In the genomic region with DNA sequence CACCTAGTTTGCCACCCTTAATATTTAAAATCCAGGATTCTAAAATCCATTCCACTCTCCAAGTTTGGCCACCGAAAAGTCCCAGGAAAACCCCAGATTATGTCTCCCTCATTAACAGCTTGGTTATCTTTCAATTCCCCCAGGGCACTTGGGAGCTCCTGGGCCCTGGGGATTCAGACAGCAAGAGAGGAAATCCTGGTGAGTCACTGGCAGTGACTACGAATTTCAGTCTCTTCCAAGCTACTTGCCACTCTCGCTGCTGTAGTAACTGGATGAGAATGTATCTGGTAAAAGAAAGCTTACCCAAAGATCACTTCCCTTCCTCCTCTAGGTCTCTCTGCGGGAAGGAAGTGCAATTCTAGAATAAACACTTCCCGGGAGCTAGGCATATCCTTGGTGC, we compare ENCODE assay signal across 24 mouse cellular contexts. TPM values are rescaled to one million over a fixed set of nuclear protein-coding genes. Genes with fewer than 3 reads are reported as not detected.
DNase-seq lines count a peak whose midpoint lies in the region; ATAC-seq and TF ChIP-seq lines count a peak whose summit lies in the region.
"Had no signal": no experiment of that assay in that cellular context is flagged by ENCODE, and none has a peak within 500 bp of the region (broad histone marks: within the 10 kb centered on the region; RNA-seq: fewer than 3 reads in every experiment).

No protein-coding gene starts in this region.

- H3K27ac ChIP-seq in lung, embryonic 15.5 days, result no peak overlapping the region
- H3K27ac ChIP-seq in intestine, postnatal 0 days (ENCODE audit: low read depth, low read length), result no peak overlapping the region
- H3K27ac ChIP-seq: embryonic facial prominence, embryonic 15.5 days; heart, embryonic 10.5 days; hindbrain, embryonic 13.5 days; limb, embryonic 15.5 days; liver, embryonic 15.5 days; macrophage; midbrain, embryonic 12.5 days had no signal

- WGBS in lung, embryonic 15.5 days, result 47% methylated on average over 5 of the region's 5 CpGs
- WGBS in intestine, postnatal 0 days, result 50% methylated on average over 5 of the region's 5 CpGs

- peaks cover 20% of the 10 kb centered on the region for H3K27me3 ChIP-seq in lung, embryonic 15.5 days
- H3K27me3 ChIP-seq in intestine, postnatal 0 days (replicated peaks; ENCODE audit: control insufficient read depth, insufficient read depth, low read length), result no peaks in the 10 kb centered on the region

- H3K4me1 ChIP-seq in lung, embryonic 15.5 days, result no peaks in the 10 kb centered on the region
- 0 out of 2 replicates have a peak, but pooled peaks cover 2% of the 10 kb centered on the region for H3K4me1 ChIP-seq in intestine, postnatal 0 days (replicated peaks; ENCODE audit: control insufficient read depth, insufficient read depth, low read length)

- no peak overlapping the region for H3K4me3 ChIP-seq in lung, embryonic 15.5 days
- H3K4me3 ChIP-seq in intestine, postnatal 0 days (ENCODE audit: low read depth, low read length), result no peak overlapping the region
- H3K4me3 ChIP-seq: embryonic facial prominence, embryonic 15.5 days; heart, embryonic 10.5 days; hindbrain, embryonic 13.5 days; limb, embryonic 15.5 days; liver, embryonic 15.5 days; midbrain, embryonic 12.5 days had no signal

- no peaks in the 10 kb centered on the region for H3K36me3 ChIP-seq in lung, embryonic 15.5 days
- H3K36me3 ChIP-seq in intestine, postnatal 0 days (ENCODE audit: control insufficient read depth, insufficient read depth), result no peaks in the 10 kb centered on the region
- H3K36me3 ChIP-seq: embryonic facial prominence, embryonic 15.5 days; heart, embryonic 10.5 days; hindbrain, embryonic 13.5 days; limb, embryonic 15.5 days; liver, embryonic 15.5 days; midbrain, embryonic 12.5 days had no signal

- H3K4me2 ChIP-seq in lung, embryonic 15.5 days, result peak overlapping the region; percentile 96; the same call in 1 of the 2 replicates
- H3K4me2 ChIP-seq in intestine, postnatal 0 days (replicated peaks; ENCODE audit: low read depth), result peak overlapping the region; percentile 99; the same call in 1 of the 2 replicates
- H3K4me2 ChIP-seq: embryonic facial prominence, embryonic 15.5 days; hindbrain, embryonic 13.5 days; limb, embryonic 15.5 days; liver, embryonic 15.5 days; midbrain, embryonic 12.5 days had no signal

- H3K9me3 ChIP-seq in lung, embryonic 15.5 days, result no peaks in the 10 kb centered on the region
- no peaks in the 10 kb centered on the region for H3K9me3 ChIP-seq in intestine, postnatal 0 days (ENCODE audit: control insufficient read depth)
- H3K9me3 ChIP-seq: embryonic facial prominence, embryonic 15.5 days; heart, embryonic 10.5 days; hindbrain, embryonic 13.5 days; limb, embryonic 15.5 days; liver, embryonic 15.5 days; midbrain, embryonic 12.5 days had no signal

- DNase-seq in frontal cortex, postnatal 14 days (ENCODE audit: low spot score in 2 of 2), result no peak
- no peak for DNase-seq in lung, postnatal 36 days
- DNase-seq in Muller cell, postnatal 12 days (ENCODE audit: inconsistent ontology term), result peak; percentile 71
- no peak for DNase-seq in left cerebral cortex, adult 8-10 months (ENCODE audit: low spot score in 2 of 2)
- DNase-seq in right cerebral cortex, adult 18-20 months, result no peak
- DNase-seq: adrenal gland, postnatal 10 days; cerebellum, adult 9-11 months; gastrocnemius, postnatal 36 days; kidney, postnatal 25 days; left cerebral cortex, postnatal 4 days had no signal

- H3K9ac ChIP-seq in lung, embryonic 15.5 days, result no peak overlapping the region
- H3K9ac ChIP-seq in intestine, postnatal 0 days (ENCODE audit: low read depth, low read length), result no peak overlapping the region
- H3K9ac ChIP-seq: embryonic facial prominence, embryonic 15.5 days; hindbrain, embryonic 13.5 days; limb, embryonic 15.5 days; liver, embryonic 15.5 days; midbrain, embryonic 12.5 days had no signal

- peak; percentile 36; the same call in 1 of the 2 replicates for ATAC-seq in frontal cortex, adult (ENCODE audit: low TSS enrichment)
- no peak for ATAC-seq in lung, embryonic 15.5 days (ENCODE audit: borderline replicate concordance, extremely low read depth, low FRiP score, low TSS enrichment)
- no peak for ATAC-seq in intestine, postnatal 0 days
- ATAC-seq: forebrain, embryonic 16.5 days had no signal

- TF ChIP-seq CTCF in intestine, postnatal 0 days (IDR thresholded peaks at IDR 0.05; ENCODE audit: low read depth), result no peak

RNA-seq across cellular contexts. Expression of gene Usp43, which starts 2.4 kb away (rescaled TPM):
- polyA plus RNA-seq in lung, embryonic 15.5 days (2015; fragmentation: Nextera tagmentation; extraction: Ambion mirVana), result 3.2 and 3.7 TPM in 2 replicates
- polyA plus RNA-seq in intestine, postnatal 0 days (2015; fragmentation: Nextera tagmentation; extraction: Ambion mirVana), result 4.0 TPM in 2 replicates
- 1 to 10 TPM; 3.0 to 4.6 (median 3.9) TPM for total RNA-seq in left cerebral cortex, adult 8-10 months (2022)
- total RNA-seq: common myeloid progenitor, adult 5-6 weeks; neutrophil, adult 5-6 weeks had no signal
- polyA plus RNA-seq: liver, embryonic 15.5 days; macrophage had no signal

RNA-seq across cellular contexts. Expression of gene Cfap52, which starts 45.9 kb away (rescaled TPM):
- polyA plus RNA-seq in lung, embryonic 15.5 days (2015; fragmentation: Nextera tagmentation; extraction: Ambion mirVana), result 4.0 and 6.1 TPM in 2 replicates
- 0.97 and 1.4 TPM in 2 replicates for polyA plus RNA-seq in intestine, postnatal 0 days (2015; fragmentation: Nextera tagmentation; extraction: Ambion mirVana)
- total RNA-seq in left cerebral cortex, adult 8-10 months (2022), result 1 to 10 TPM; 4.9 to 8.6 (median 5.8) TPM
- total RNA-seq: common myeloid progenitor, adult 5-6 weeks; heart, postnatal 25 days; neutrophil, adult 5-6 weeks had no signal
- polyA plus RNA-seq: liver, embryonic 15.5 days; macrophage had no signal

RNA-seq across cellular contexts. Expression of gene Stx8, which starts 46.4 kb away (rescaled TPM):
- polyA plus RNA-seq in lung, embryonic 15.5 days (2015; fragmentation: Nextera tagmentation; extraction: Ambion mirVana), result 52.1 and 54.7 TPM in 2 replicates
- 79.1 and 82.0 TPM in 2 replicates for polyA plus RNA-seq in intestine, postnatal 0 days (2015; fragmentation: Nextera tagmentation; extraction: Ambion mirVana)
- 10 to 100 TPM; 27.4 to 41.6 (median 32.4) TPM for total RNA-seq in left cerebral cortex, adult 8-10 months (2022)
